Mouse (Mus musculus) WW6 (cell line): ENCODE measurements around the gene Pid1.

Source experiments
- DNase-seq: peaks from one replicate; pipeline ENCODE4 v3.0.0-alpha.2; 2013; ENCODE audit warnings: low read depth, low spot score

Pid1 gene

GRCm38 (mm10) chr1:84077023-84077422 lies 287.0 kb downstream of the Pid1 start:
- DNase-seq = no peak

GRCm38 (mm10) chr1:84056884-84057630 lies 306.9 kb downstream of the Pid1 start:
- no peak for DNase-seq

- no peak for DNase-seq
These were observed 307.7 kb downstream of the Pid1 start for GRCm38 (mm10) chr1:84056306-84056705.

- DNase-seq = no peak
These were observed 338.2 kb downstream of the Pid1 start for GRCm38 (mm10) chr1:84025746-84026145.

GRCm38 (mm10) chr1:84012871-84013375 lies 351.1 kb downstream of the Pid1 start:
- no peak for DNase-seq

GRCm38 (mm10) chr1:84002630-84003029 lies 361.4 kb downstream of the Pid1 start:
- DNase-seq = no peak
